Mouse (Mus musculus) hindbrain, embryonic 16.5 days (tissue): ENCODE results near the gene Insig2. TPM values are rescaled to one million over a fixed set of nuclear protein-coding genes. Genes with fewer than 3 reads are reported as not detected.

Source experiments
- ATAC-seq: fragments of 200-750 bp; cut with Nextera tagmentation; 2 replicates; pipeline ENCODE4 v1.8.0; 2017; ENCODE audit warnings: moderate TSS enrichment, moderate library complexity
- H3K27ac ChIP-seq: fragments of 300-500 bp; sonication (generic); 2 replicates; pipeline ENCODE4 v1.5.1; 2014; ENCODE audit warnings: low read depth, mild to moderate bottlenecking, control low read depth, low read length, moderate library complexity
- H3K27me3 ChIP-seq: fragments of 300-500 bp; sonication (generic); replicated peaks from 2 replicates; pipeline ENCODE4 v1.6.1; 2014; ENCODE audit warnings: low read length; ENCODE audit not compliant: control insufficient read depth, insufficient read depth
- H3K36me3 ChIP-seq: fragments of 300-500 bp; sonication (generic); 2 replicates; pipeline ENCODE4 v1.6.1; 2014; ENCODE audit warnings: mild to moderate bottlenecking, low read length, moderate library complexity, mixed read lengths; ENCODE audit not compliant: control insufficient read depth, insufficient read depth
- H3K4me1 ChIP-seq: fragments of 300-500 bp; sonication (generic); 2 replicates; pipeline ENCODE4 v1.6.1; 2014; ENCODE audit warnings: low read depth, low read length; ENCODE audit not compliant: control insufficient read depth, insufficient read depth
- H3K4me2 ChIP-seq: fragments of 300-500 bp; sonication (generic); 2 replicates; pipeline ENCODE4 v1.6.1; 2014; ENCODE audit warnings: mild to moderate bottlenecking, low read length, control low read depth, moderate library complexity
- H3K4me3 ChIP-seq: fragments of 300-500 bp; sonication (generic); 2 replicates; pipeline ENCODE4 v1.5.1; 2014; ENCODE audit warnings: mild to moderate bottlenecking, low read length, control low read depth, moderate library complexity
- H3K9ac ChIP-seq: fragments of 300-500 bp; sonication (generic); 2 replicates; pipeline ENCODE4 v1.6.1; 2014; ENCODE audit warnings: low read depth, mild to moderate bottlenecking, control low read depth, low read length, moderate library complexity
- H3K9me3 ChIP-seq: fragments of 300-500 bp; sonication (generic); 2 replicates; pipeline ENCODE4 v1.6.1; 2014; ENCODE audit warnings: mild to moderate bottlenecking, low read length, moderate library complexity; ENCODE audit not compliant: control insufficient read depth
- WGBS: fragments of 180-500 bp; shearing (Covaris S2); extraction: QIAGEN DNeasy Blood & Tissue Kit; methylation state at CpG from one replicate; pipeline ENCODE4 v1.1.7; 2014; 5-methylcytosine and 5-hydroxymethylcytosine counted together
- polyA plus RNA-seq: library from polyadenylated mRNA; unstranded; fragments of >200 nt; fragmentation: Nextera tagmentation; extraction: Ambion mirVana; gene quantifications from 2 replicates; pipeline ENCODE4 v1.2.1, GENCODE M21; 2015

Insig2 gene
- polyA plus RNA-seq, result 39.8 and 46.8 TPM in 2 replicates

DNA sequence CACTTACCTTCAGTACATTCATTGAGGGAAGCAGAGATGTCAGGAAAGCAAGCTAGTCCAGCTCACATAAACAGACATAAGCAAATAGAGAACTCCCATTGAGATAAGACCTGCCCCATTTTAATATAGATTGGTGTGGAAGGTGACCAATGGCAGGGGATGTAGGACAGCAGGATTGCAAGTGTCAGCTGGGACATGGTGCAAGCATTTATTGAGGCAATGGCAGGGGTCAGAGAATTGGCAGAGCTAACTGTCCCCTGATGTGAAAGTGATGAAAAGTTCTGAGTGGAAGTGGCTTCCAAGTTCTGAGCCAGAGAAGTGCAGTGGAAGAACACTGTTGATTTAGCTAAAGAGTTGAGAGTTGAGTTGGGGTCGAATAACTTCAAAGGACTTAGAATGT lies at the start of gene Insig2:
TSS of gene Insig2 (minus strand) at position 105 of the 400 bp plus-strand sequence.
- H3K36me3 ChIP-seq, result no peaks in the 10 kb centered on the region
- H3K27me3 ChIP-seq, result no peaks in the 10 kb centered on the region
- peaks cover 6% of the 10 kb centered on the region for H3K4me1 ChIP-seq
- no peak for ATAC-seq
- H3K9ac ChIP-seq, result no peak within 1 kb of the TSS
- H3K27ac ChIP-seq, result no peak within 1 kb of the TSS
- H3K4me3 ChIP-seq, result no peak within 1 kb of the TSS
- 94% methylated on average over 1 of the region's 1 CpGs for WGBS
- no peak within 1 kb of the TSS for H3K4me2 ChIP-seq
- H3K9me3 ChIP-seq, result no peaks in the 10 kb centered on the region

DNA sequence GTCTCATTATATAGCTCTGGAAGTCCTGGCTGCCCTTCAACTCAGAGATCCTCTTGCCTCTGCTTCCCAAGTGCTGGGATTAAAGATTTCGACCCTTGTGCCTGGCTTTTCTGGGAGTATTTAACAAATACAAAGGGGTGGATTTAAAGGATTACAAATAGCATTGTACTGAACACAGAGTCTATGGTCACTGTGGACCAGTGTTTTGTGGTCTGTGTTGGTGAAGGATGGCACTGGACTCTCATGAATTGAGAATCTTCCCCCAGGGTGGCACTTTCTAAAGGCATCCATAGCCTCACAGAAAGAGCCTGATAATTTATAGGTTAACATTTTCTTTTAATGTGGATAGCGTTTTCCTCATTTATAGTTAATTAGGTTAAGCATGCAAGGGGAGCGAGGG lies 49.2 kb upstream of the Insig2 start:
- H3K4me2 ChIP-seq, result no peak overlapping the region
- WGBS, result 45% methylated on average over 3 of the region's 3 CpGs

DNA sequence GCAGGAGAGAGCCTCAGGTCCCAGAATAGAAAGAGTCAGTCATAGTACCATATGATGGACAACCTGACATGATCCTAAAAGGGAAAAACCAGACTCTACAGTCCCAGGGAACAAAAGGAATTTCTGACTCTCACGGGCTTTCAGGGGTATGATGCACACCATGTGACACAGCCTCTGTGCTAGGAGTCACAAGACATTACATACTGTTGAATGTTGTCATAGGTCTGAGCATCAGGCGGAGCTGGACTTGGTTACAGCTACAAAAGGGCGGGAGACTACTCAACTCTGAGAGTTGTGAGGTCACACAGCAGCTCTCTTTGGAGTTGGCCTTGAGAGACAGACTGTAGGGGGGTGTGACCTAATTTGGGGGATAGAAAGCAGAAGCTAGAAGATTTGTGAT lies 47.6 kb upstream of the Insig2 start:
- no peak for ATAC-seq
- Histone ChIP-seq H3K27me3 (no peaks in the 10 kb centered on the region), H3K4me1 (no peaks in the 10 kb centered on the region), H3K9ac (no peak overlapping the region), H3K9me3 (no peaks in the 10 kb centered on the region), H3K36me3 (no peaks in the 10 kb centered on the region), H3K4me3 (no peak overlapping the region), H3K4me2 (no peak overlapping the region), H3K27ac (no peak overlapping the region)
- 79% methylated on average over 3 of the region's 3 CpGs for WGBS

More for the DNA sequence above, 49.2 kb upstream of the Insig2 start:
- no peaks in the 10 kb centered on the region for H3K4me1 ChIP-seq
- H3K4me3 ChIP-seq, result no peak overlapping the region
- ATAC-seq, result 0 out of 2 replicates have a peak, but pooled peaks have one; percentile 6
- no peaks in the 10 kb centered on the region for H3K36me3 ChIP-seq
- H3K27me3 ChIP-seq, result no peaks in the 10 kb centered on the region
- H3K9me3 ChIP-seq, result no peaks in the 10 kb centered on the region
- H3K9ac ChIP-seq, result no peak overlapping the region
- H3K27ac ChIP-seq, result no peak overlapping the region

DNA sequence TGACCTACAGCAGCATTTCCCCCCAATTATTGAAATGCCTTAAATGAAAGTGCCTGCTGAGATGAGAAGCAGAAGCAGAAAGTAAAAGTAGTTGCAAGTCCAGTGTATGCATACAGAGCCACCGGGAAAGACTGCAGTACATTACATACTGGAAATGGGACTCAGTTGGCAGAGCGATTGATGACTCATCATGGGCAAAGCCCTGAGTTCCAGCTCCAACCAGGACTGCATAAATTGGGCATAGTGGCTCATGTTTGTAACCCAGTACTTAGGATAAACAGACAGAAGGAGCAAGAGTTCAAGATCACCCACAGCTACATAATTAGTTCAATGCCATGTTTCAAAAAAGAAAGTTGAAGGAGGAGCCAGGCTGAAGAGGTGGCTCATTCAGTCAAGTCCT lies 45.5 kb upstream of the Insig2 start:
- no peaks in the 10 kb centered on the region for H3K36me3 ChIP-seq
- no peaks in the 10 kb centered on the region for H3K4me1 ChIP-seq
- no peak for ATAC-seq
- no peak overlapping the region for H3K4me3 ChIP-seq
- no peak overlapping the region for H3K9ac ChIP-seq
- no peak overlapping the region for H3K4me2 ChIP-seq
- no peak overlapping the region for H3K27ac ChIP-seq
- H3K27me3 ChIP-seq, result no peaks in the 10 kb centered on the region
- no peaks in the 10 kb centered on the region for H3K9me3 ChIP-seq
- 97% methylated on average over 2 of the region's 2 CpGs for WGBS

DNA sequence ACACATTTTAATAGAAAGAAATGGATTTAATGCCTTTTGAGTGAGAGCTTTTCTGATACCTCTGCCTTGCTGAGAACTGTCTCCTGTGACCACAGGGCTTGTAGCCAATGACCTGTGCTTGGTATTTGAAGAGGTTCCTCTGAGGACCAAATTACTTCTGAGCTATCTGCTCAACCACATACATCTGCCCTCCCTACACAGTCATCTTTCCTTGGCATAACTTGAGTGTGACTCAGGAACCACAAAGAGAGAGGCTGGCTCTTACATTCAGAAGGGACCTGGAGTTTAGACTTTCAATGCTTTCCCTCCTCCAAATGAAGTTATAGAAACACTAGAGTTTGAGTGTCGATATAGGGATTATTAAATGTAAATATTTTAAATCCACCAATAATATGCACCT lies 45.0 kb upstream of the Insig2 start:
- no peaks in the 10 kb centered on the region for H3K36me3 ChIP-seq
- H3K27me3 ChIP-seq, result no peaks in the 10 kb centered on the region
- no peak for ATAC-seq
- WGBS, result 98% methylated on average over 1 of the region's 1 CpGs
- no peak overlapping the region for H3K9ac ChIP-seq
- no peak overlapping the region for H3K4me3 ChIP-seq
- no peak overlapping the region for H3K27ac ChIP-seq
- no peaks in the 10 kb centered on the region for H3K9me3 ChIP-seq
- no peaks in the 10 kb centered on the region for H3K4me1 ChIP-seq
- no peak overlapping the region for H3K4me2 ChIP-seq

DNA sequence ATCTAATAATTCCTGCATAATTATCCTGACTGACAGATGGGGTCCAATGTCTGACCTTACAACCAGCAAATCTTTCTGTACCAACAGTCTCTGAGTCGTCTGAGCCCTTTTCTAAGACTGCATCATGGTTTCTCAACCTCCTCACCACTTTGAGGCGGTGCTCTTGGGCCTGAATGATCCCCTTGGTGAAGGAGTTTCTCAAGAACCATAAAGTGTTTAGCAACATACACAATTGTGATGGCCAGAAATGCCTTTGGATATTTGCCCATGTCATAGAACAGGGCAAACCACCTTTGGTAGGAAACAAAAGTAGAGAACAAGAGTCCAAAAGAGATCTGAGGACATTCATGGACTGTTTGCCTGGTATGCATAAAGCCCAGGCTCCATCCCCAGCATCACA lies 41.2 kb upstream of the Insig2 start:
- H3K4me3 ChIP-seq, result no peak overlapping the region
- H3K9ac ChIP-seq, result no peak overlapping the region
- no peaks in the 10 kb centered on the region for H3K36me3 ChIP-seq
- no peaks in the 10 kb centered on the region for H3K9me3 ChIP-seq
- 70% methylated on average over 2 of the region's 2 CpGs for WGBS
- no peak overlapping the region for H3K27ac ChIP-seq
- no peak for ATAC-seq
- no peaks in the 10 kb centered on the region for H3K4me1 ChIP-seq
- no peak overlapping the region for H3K4me2 ChIP-seq
- no peaks in the 10 kb centered on the region for H3K27me3 ChIP-seq

DNA sequence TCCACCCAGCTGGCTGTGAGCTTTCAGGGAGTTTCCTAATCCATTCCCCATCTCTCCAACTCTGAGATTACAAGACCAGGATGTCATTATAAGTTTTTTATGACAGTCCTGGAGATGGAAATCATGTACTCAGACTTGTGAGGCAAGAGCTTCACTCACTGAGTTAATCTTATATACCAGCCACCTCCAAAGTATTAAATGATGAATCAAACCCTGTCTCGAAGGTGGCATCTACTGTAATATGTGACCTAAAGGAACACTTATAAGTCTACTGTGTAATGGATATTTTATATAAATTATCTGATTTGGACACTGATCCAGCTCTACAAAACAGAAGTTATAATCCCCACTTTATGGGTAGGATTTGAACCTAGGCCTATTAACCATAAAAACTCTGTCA lies 40.3 kb upstream of the Insig2 start:
- no peak overlapping the region for H3K4me2 ChIP-seq
- H3K27me3 ChIP-seq, result no peaks in the 10 kb centered on the region
- no peaks in the 10 kb centered on the region for H3K9me3 ChIP-seq
- no peak overlapping the region for H3K27ac ChIP-seq
- no peak overlapping the region for H3K9ac ChIP-seq
- H3K4me3 ChIP-seq, result no peak overlapping the region
- no peak for ATAC-seq
- WGBS, result 83% methylated on average over 1 of the region's 1 CpGs
- no peaks in the 10 kb centered on the region for H3K4me1 ChIP-seq
- no peaks in the 10 kb centered on the region for H3K36me3 ChIP-seq

DNA sequence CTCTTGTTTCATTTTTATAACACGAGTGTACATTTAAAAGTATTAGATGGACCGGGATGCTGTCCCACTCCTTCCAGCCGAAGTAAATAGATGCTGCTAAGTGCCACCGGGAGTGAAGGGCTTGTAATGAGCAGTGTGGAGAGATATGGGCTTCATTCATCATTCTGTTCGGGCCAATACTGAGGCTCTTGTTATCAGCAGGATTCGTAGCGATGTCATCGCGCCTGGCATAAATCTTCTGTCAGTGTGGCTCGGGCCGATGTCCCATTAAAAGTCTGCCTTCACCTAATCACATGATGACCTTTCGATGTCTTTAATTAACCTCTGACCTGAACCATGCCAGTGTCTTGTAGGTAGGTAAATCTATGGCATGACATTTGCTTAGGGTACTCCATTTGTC lies 39.1 kb upstream of the Insig2 start:
- Histone ChIP-seq H3K4me3 (no peak overlapping the region), H3K27ac (no peak overlapping the region), H3K4me2 (no peak overlapping the region), H3K36me3 (no peaks in the 10 kb centered on the region), H3K9ac (no peak overlapping the region), H3K9me3 (no peaks in the 10 kb centered on the region), H3K4me1 (no peaks in the 10 kb centered on the region), H3K27me3 (no peaks in the 10 kb centered on the region)
- 64% methylated on average over 12 of the region's 12 CpGs for WGBS
- ATAC-seq, result no peak

DNA sequence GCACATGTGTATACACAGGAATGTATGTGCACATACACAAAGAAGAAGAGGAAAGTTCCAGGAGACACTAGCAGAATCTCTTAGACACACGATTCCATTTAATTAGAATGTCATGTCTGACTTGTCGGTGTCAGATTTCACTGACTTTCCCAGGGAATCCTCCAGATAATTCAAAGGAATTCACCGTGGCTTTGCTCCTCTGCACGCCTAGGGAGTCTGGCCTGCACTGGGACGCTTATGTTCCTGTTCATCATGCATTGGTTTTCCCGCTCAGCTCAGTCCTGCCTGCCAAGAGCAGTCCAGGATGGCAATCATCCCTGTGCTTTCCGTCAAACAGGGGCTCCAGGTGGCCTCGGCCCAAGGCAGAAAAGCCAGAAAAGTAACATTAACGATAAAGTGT lies 34.9 kb upstream of the Insig2 start:
- no peak overlapping the region for H3K4me3 ChIP-seq
- H3K36me3 ChIP-seq, result no peaks in the 10 kb centered on the region
- no peak overlapping the region for H3K4me2 ChIP-seq
- H3K4me1 ChIP-seq, result no peaks in the 10 kb centered on the region
- no peak overlapping the region for H3K27ac ChIP-seq
- no peaks in the 10 kb centered on the region for H3K27me3 ChIP-seq
- no peak for ATAC-seq
- 36% methylated on average over 9 of the region's 9 CpGs for WGBS
- no peak overlapping the region for H3K9ac ChIP-seq
- H3K9me3 ChIP-seq, result no peaks in the 10 kb centered on the region

DNA sequence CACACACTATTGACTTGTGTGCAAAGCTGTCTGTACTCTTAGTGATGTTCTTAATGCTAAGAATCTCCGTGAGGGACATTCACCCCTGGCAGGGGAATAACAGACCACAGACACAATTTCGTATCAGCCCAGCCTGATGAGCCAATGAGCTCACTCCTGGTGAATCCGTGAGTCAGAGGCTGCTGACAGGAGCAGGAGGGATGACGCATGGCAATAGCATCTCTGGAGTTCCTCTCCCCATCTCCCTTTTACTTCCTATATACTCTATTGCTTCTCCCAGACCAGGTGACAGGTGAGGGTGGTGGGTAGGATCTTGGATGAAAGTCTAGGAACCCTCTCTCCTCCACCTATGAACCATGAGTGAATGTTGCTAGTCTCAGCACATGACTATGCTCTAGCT lies 28.2 kb upstream of the Insig2 start:
- H3K9ac ChIP-seq, result no peak overlapping the region
- no peak overlapping the region for H3K4me2 ChIP-seq
- no peak for ATAC-seq
- WGBS, result 67% methylated on average over 4 of the region's 4 CpGs
- H3K4me3 ChIP-seq, result no peak overlapping the region
- H3K9me3 ChIP-seq, result no peaks in the 10 kb centered on the region
- H3K4me1 ChIP-seq, result no peaks in the 10 kb centered on the region
- no peaks in the 10 kb centered on the region for H3K27me3 ChIP-seq
- no peaks in the 10 kb centered on the region for H3K36me3 ChIP-seq
- no peak overlapping the region for H3K27ac ChIP-seq
